Mouse (Mus musculus): ENCODE data around the gene Adpgk. TPM values are rescaled to one million over a fixed set of nuclear protein-coding genes. Genes with fewer than 3 reads are reported as not detected.

The Adpgk gene
- polyA plus RNA-seq, 1 experiment from 2014 or later, result 50.9 TPM

DNA sequence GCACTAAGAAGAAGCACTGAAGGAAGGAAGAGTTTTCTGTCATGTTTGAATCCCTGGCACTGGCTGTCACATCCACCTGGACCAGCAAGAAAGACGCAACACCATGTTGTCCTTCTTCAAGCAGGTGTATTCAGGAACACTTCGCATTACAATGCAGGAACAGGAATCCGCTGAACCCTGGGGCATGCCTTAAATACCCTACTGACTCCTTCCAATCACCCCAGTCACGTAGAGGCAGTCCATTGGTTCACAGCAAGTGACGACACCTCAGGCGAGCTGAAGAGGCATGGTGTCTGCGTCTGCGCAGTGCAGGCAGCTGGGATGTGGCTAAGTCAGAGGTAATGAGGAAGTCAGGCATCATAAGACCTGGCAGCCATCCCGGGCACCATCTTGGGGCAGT is 78.3 kb downstream of the Adpgk start:
- H3K9me3 ChIP-seq (ENCODE audit: control insufficient read depth, low read length), result peaks cover 15% of the 10 kb centered on the region; the same call in 1 of the 2 replicates
- H3K4me1 ChIP-seq (ENCODE audit: control insufficient read depth, insufficient read depth, low read length), result no peaks in the 10 kb centered on the region
- DNase-seq (ENCODE audit: low spot score), result no peak
- H3K27me3 ChIP-seq (replicated peaks; ENCODE audit: control insufficient read depth, insufficient read depth, low read length), result no peaks in the 10 kb centered on the region
- 90% methylated on average over 9 of the region's 9 CpGs for WGBS
- H3K4me2 ChIP-seq (ENCODE audit: low read depth, low read length), result no peak overlapping the region
- H3K9ac ChIP-seq (ENCODE audit: low read depth, low read length), result no peak overlapping the region
- ATAC-seq (ENCODE audit: low read depth), result no peak
- no peak overlapping the region for H3K4me3 ChIP-seq (ENCODE audit: low read depth, low read length)
- H3K27ac ChIP-seq (replicated peaks; ENCODE audit: low read depth, low read length), result no peak overlapping the region
- no peaks in the 10 kb centered on the region for H3K36me3 ChIP-seq (ENCODE audit: control insufficient read depth, insufficient read depth, low read length)

Other genes starting within 250 kb of the Adpgk start
- 14.2 and 15.3 TPM in 2 replicates for gene Bbs4, start 62.0 kb downstream of the Adpgk start, polyA plus RNA-seq (2014; fragmentation: Nextera tagmentation; extraction: Ambion mirVana)
- 15.5 and 16.7 TPM in 2 replicates for gene Arih1, start 195.1 kb downstream of the Adpgk start, polyA plus RNA-seq (2014; fragmentation: Nextera tagmentation; extraction: Ambion mirVana)
- gene Hexa, start 248.0 kb downstream of the Adpgk start, polyA plus RNA-seq (2014; fragmentation: Nextera tagmentation; extraction: Ambion mirVana), result 101 and 107 TPM in 2 replicates
- gene Tmem202, start 248.3 kb downstream of the Adpgk start, polyA plus RNA-seq (2014; fragmentation: Nextera tagmentation; extraction: Ambion mirVana), result 0.15 and 0.64 TPM in 2 replicates

Measured in embryonic facial prominence, embryonic 14.5 days (tissue).